Mouse (Mus musculus): Measurements from ENCODE around the gene Snrpg. TPM values are rescaled to one million over a fixed set of nuclear protein-coding genes. Genes with fewer than 3 reads are reported as not detected.
"Not testable (repeated sequence)": the region's sequence is repeated elsewhere in the genome, so short reads cannot be mapped to it uniquely, and the experiment has no call there.

Snrpg gene
- polyA plus RNA-seq, 1 experiment from 2014 or later: 393 TPM

GRCm38 (mm10) chr6:86335860-86336259, 35.2 kb upstream of the Snrpg start:
- ATAC-seq (ENCODE audit: low read depth): no peak

GRCm38 (mm10) chr6:86336340-86336739, 34.8 kb upstream of the Snrpg start:
- H3K4me3 ChIP-seq (ENCODE audit: low read depth, low read length); H3K4me2 ChIP-seq (ENCODE audit: low read depth, low read length); H3K27me3 ChIP-seq (ENCODE audit: control insufficient read depth, insufficient read depth, low read length); H3K4me1 ChIP-seq (ENCODE audit: control insufficient read depth, insufficient read depth, low read length); H3K9ac ChIP-seq (replicated peaks; ENCODE audit: low read depth, low read length); ATAC-seq (ENCODE audit: low read depth); H3K27ac ChIP-seq (ENCODE audit: low read depth, low read length); H3K9me3 ChIP-seq (ENCODE audit: control insufficient read depth, low read length); H3K36me3 ChIP-seq (ENCODE audit: control insufficient read depth, insufficient read depth, low read length): not testable (repeated sequence)
- 89% methylated on average over 4 of the region's 4 CpGs for WGBS

More at GRCm38 (mm10) chr6:86335860-86336259, 35.2 kb upstream of the Snrpg start:
- Histone ChIP-seq H3K27me3 (ENCODE audit: control insufficient read depth, insufficient read depth, low read length) (no peaks in the 10 kb centered on the region), H3K9me3 (ENCODE audit: control insufficient read depth, low read length) (no peaks in the 10 kb centered on the region), H3K4me2 (ENCODE audit: low read depth, low read length) (no peak overlapping the region), H3K4me3 (ENCODE audit: low read depth, low read length) (no peak overlapping the region), H3K36me3 (ENCODE audit: control insufficient read depth, insufficient read depth, low read length) (no peaks in the 10 kb centered on the region), H3K9ac (replicated peaks; ENCODE audit: low read depth, low read length) (no peak overlapping the region), H3K27ac (ENCODE audit: low read depth, low read length) (no peak overlapping the region), H3K4me1 (ENCODE audit: control insufficient read depth, insufficient read depth, low read length) (no peaks in the 10 kb centered on the region)
- 72% methylated on average over 5 of the region's 5 CpGs for WGBS

- 0 out of 2 replicates have a peak overlapping the region, but pooled peaks have one; percentile 25 for H3K9ac ChIP-seq (replicated peaks; ENCODE audit: low read depth, low read length)
- H3K4me1 ChIP-seq (ENCODE audit: control insufficient read depth, insufficient read depth, low read length): peaks cover 4% of the 10 kb centered on the region; the same call in 1 of the 2 replicates
- H3K4me2 ChIP-seq (ENCODE audit: low read depth, low read length): peak overlapping the region; percentile 25
- H3K9me3 ChIP-seq (ENCODE audit: control insufficient read depth, low read length): no peaks in the 10 kb centered on the region
- no peak overlapping the region for H3K4me3 ChIP-seq (ENCODE audit: low read depth, low read length)
- WGBS: 11% methylated on average over 7 of the region's 7 CpGs
- no peaks in the 10 kb centered on the region for H3K27me3 ChIP-seq (ENCODE audit: control insufficient read depth, insufficient read depth, low read length)
- ATAC-seq (ENCODE audit: low read depth): no peak
- no peak overlapping the region for H3K27ac ChIP-seq (ENCODE audit: low read depth, low read length)
- no peaks in the 10 kb centered on the region for H3K36me3 ChIP-seq (ENCODE audit: control insufficient read depth, insufficient read depth, low read length)
Measured at GRCm38 (mm10) chr6:86343656-86344055, 27.4 kb upstream of the Snrpg start.

GRCm38 (mm10) chr6:86346063-86346462, 25.0 kb upstream of the Snrpg start:
- 76% methylated on average over 2 of the region's 2 CpGs for WGBS
- Histone ChIP-seq H3K4me3 (ENCODE audit: low read depth, low read length) (no peak overlapping the region), H3K36me3 (ENCODE audit: control insufficient read depth, insufficient read depth, low read length) (no peaks in the 10 kb centered on the region), H3K9ac (replicated peaks; ENCODE audit: low read depth, low read length) (no peak overlapping the region), H3K4me1 (ENCODE audit: control insufficient read depth, insufficient read depth, low read length) (peaks cover 4% of the 10 kb centered on the region; the same call in 1 of the 2 replicates), H3K27me3 (ENCODE audit: control insufficient read depth, insufficient read depth, low read length) (no peaks in the 10 kb centered on the region), H3K9me3 (ENCODE audit: control insufficient read depth, low read length) (no peaks in the 10 kb centered on the region), H3K4me2 (ENCODE audit: low read depth, low read length) (no peak overlapping the region), H3K27ac (ENCODE audit: low read depth, low read length) (no peak overlapping the region)
- ATAC-seq (ENCODE audit: low read depth): no peak

GRCm38 (mm10) chr6:86349257-86349656, 21.8 kb upstream of the Snrpg start:
- H3K4me2 ChIP-seq (ENCODE audit: low read depth, low read length): no peak overlapping the region
- no peak overlapping the region for H3K9ac ChIP-seq (replicated peaks; ENCODE audit: low read depth, low read length)
- no peak overlapping the region for H3K4me3 ChIP-seq (ENCODE audit: low read depth, low read length)
- H3K27ac ChIP-seq (ENCODE audit: low read depth, low read length): no peak overlapping the region
- H3K9me3 ChIP-seq (ENCODE audit: control insufficient read depth, low read length): no peaks in the 10 kb centered on the region
- no peak for ATAC-seq (ENCODE audit: low read depth)
- no peaks in the 10 kb centered on the region for H3K36me3 ChIP-seq (ENCODE audit: control insufficient read depth, insufficient read depth, low read length)
- no peaks in the 10 kb centered on the region for H3K27me3 ChIP-seq (ENCODE audit: control insufficient read depth, insufficient read depth, low read length)
- 73% methylated on average over 7 of the region's 7 CpGs for WGBS
- no peaks in the 10 kb centered on the region for H3K4me1 ChIP-seq (ENCODE audit: control insufficient read depth, insufficient read depth, low read length)

- Histone ChIP-seq H3K4me3 (ENCODE audit: low read depth, low read length) (no peak overlapping the region), H3K4me1 (ENCODE audit: control insufficient read depth, insufficient read depth, low read length) (no peaks in the 10 kb centered on the region), H3K27me3 (ENCODE audit: control insufficient read depth, insufficient read depth, low read length) (no peaks in the 10 kb centered on the region), H3K36me3 (ENCODE audit: control insufficient read depth, insufficient read depth, low read length) (no peaks in the 10 kb centered on the region), H3K9me3 (ENCODE audit: control insufficient read depth, low read length) (no peaks in the 10 kb centered on the region), H3K27ac (ENCODE audit: low read depth, low read length) (no peak overlapping the region), H3K9ac (replicated peaks; ENCODE audit: low read depth, low read length) (no peak overlapping the region), H3K4me2 (ENCODE audit: low read depth, low read length) (no peak overlapping the region)
- no peak for ATAC-seq (ENCODE audit: low read depth)
- 72% methylated on average over 3 of the region's 3 CpGs for WGBS
Measured at GRCm38 (mm10) chr6:86354948-86355347, 16.2 kb upstream of the Snrpg start.

- WGBS: 81% methylated on average over 9 of the region's 9 CpGs
- H3K9me3 ChIP-seq (ENCODE audit: control insufficient read depth, low read length): no peaks in the 10 kb centered on the region
- no peak overlapping the region for H3K4me3 ChIP-seq (ENCODE audit: low read depth, low read length)
- H3K9ac ChIP-seq (replicated peaks; ENCODE audit: low read depth, low read length): no peak overlapping the region
- no peaks in the 10 kb centered on the region for H3K36me3 ChIP-seq (ENCODE audit: control insufficient read depth, insufficient read depth, low read length)
- H3K4me1 ChIP-seq (ENCODE audit: control insufficient read depth, insufficient read depth, low read length): no peaks in the 10 kb centered on the region
- H3K27ac ChIP-seq (ENCODE audit: low read depth, low read length): no peak overlapping the region
- H3K4me2 ChIP-seq (ENCODE audit: low read depth, low read length): no peak overlapping the region
- H3K27me3 ChIP-seq (ENCODE audit: control insufficient read depth, insufficient read depth, low read length): no peaks in the 10 kb centered on the region
- no peak for ATAC-seq (ENCODE audit: low read depth)
Measured at GRCm38 (mm10) chr6:86356956-86357355, 14.1 kb upstream of the Snrpg start.

- 72% methylated on average over 7 of the region's 7 CpGs for WGBS
- H3K9ac ChIP-seq (replicated peaks; ENCODE audit: low read depth, low read length): no peak overlapping the region
- no peaks in the 10 kb centered on the region for H3K27me3 ChIP-seq (ENCODE audit: control insufficient read depth, insufficient read depth, low read length)
- no peak for ATAC-seq (ENCODE audit: low read depth)
- H3K4me3 ChIP-seq (ENCODE audit: low read depth, low read length): no peak overlapping the region
- H3K4me1 ChIP-seq (ENCODE audit: control insufficient read depth, insufficient read depth, low read length): no peaks in the 10 kb centered on the region; the same call in 1 of the 2 replicates
- H3K4me2 ChIP-seq (ENCODE audit: low read depth, low read length): no peak overlapping the region
- no peaks in the 10 kb centered on the region for H3K36me3 ChIP-seq (ENCODE audit: control insufficient read depth, insufficient read depth, low read length)
- H3K9me3 ChIP-seq (ENCODE audit: control insufficient read depth, low read length): no peaks in the 10 kb centered on the region
- no peak overlapping the region for H3K27ac ChIP-seq (ENCODE audit: low read depth, low read length)
Measured at GRCm38 (mm10) chr6:86360691-86361090, 10.4 kb upstream of the Snrpg start.

- H3K4me2 ChIP-seq (ENCODE audit: low read depth, low read length): no peak overlapping the region
- H3K9me3 ChIP-seq (ENCODE audit: control insufficient read depth, low read length): no peaks in the 10 kb centered on the region
- peaks cover 2% of the 10 kb centered on the region for H3K4me1 ChIP-seq (ENCODE audit: control insufficient read depth, insufficient read depth, low read length)
- H3K27ac ChIP-seq (ENCODE audit: low read depth, low read length): no peak overlapping the region
- ATAC-seq (ENCODE audit: low read depth): no peak
- WGBS: 89% methylated on average over 7 of the region's 7 CpGs
- H3K4me3 ChIP-seq (ENCODE audit: low read depth, low read length): no peak overlapping the region
- no peaks in the 10 kb centered on the region for H3K27me3 ChIP-seq (ENCODE audit: control insufficient read depth, insufficient read depth, low read length)
- H3K36me3 ChIP-seq (ENCODE audit: control insufficient read depth, insufficient read depth, low read length): no peaks in the 10 kb centered on the region
- no peak overlapping the region for H3K9ac ChIP-seq (replicated peaks; ENCODE audit: low read depth, low read length)
Measured at GRCm38 (mm10) chr6:86361373-86361772, 9.7 kb upstream of the Snrpg start.

Measured in neural tube, embryonic 14.5 days (tissue).